Mouse (Mus musculus): Measurements from ENCODE around the gene Papss1. TPM values are rescaled to one million over a fixed set of nuclear protein-coding genes. Genes with fewer than 3 reads are reported as not detected.

Papss1 gene
- polyA plus RNA-seq, 1 experiment from 2014 or later: 94.3 TPM

Other genes with a start within 250 kb of the Papss1 start
- gene Sgms2, start 73.4 kb upstream of the Papss1 start, polyA plus RNA-seq (2015; fragmentation: Nextera tagmentation; extraction: Ambion mirVana): 10.7 and 11.7 TPM in 2 replicates